Mouse (Mus musculus): ENCODE data around the gene Tcap. TPM values are rescaled to one million over a fixed set of nuclear protein-coding genes. Genes with fewer than 3 reads are reported as not detected.
A peak's percentile ranks its signal among the peaks of the same experiment; 100 is the strongest.

Tcap gene
- polyA plus RNA-seq, 1 experiment from 2014 or later: 6.7 TPM

DNA sequence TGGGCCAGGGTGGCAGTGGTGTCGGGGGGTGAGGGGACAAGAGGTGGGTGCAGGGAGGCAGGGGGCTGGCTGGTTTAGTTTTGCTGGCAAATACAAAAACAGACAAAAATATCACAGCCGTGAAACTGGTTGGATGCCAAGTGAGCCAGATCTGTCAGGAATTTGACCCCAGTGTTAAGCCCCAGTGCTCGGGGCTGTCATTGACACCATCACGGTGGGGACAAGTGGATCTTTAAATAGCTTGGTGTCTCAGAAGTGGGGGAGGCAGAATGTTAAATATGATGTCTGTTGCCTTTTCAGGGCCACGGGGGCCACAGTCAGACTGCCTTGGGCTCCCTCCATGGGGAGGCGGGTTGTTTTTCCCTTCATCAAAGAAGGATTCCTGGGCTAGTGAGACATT, 10.7 kb downstream of the Tcap start:
- 18% methylated on average over 6 of the region's 6 CpGs for WGBS

GRCm38 (mm10) chr11:98395041-98395440, 11.4 kb downstream of the Tcap start:
- Histone ChIP-seq H3K4me3 (ENCODE audit: low read length) (no peak overlapping the region), H3K27ac (ENCODE audit: low read length) (peak overlapping the region; percentile 90), H3K27me3 (ENCODE audit: control insufficient read depth, insufficient read depth, low read depth, low read length) (no peaks in the 10 kb centered on the region), H3K4me1 (replicated peaks; ENCODE audit: control insufficient read depth, insufficient read depth, low read length) (peaks cover 44% of the 10 kb centered on the region), H3K9me3 (ENCODE audit: control insufficient read depth, low read length) (no peaks in the 10 kb centered on the region), H3K36me3 (ENCODE audit: control insufficient read depth, insufficient read depth, low read length) (no peaks in the 10 kb centered on the region), H3K4me2 (ENCODE audit: low read depth, low read length) (no peak overlapping the region), H3K9ac (ENCODE audit: low read length) (peak overlapping the region; percentile 34; the same call in 1 of the 2 replicates)
- 28% methylated on average over 4 of the region's 4 CpGs for WGBS
- no peak; the same call in 1 of the 2 replicates for ATAC-seq (ENCODE audit: low read depth)

More for the DNA sequence above, 10.7 kb downstream of the Tcap start:
- H3K4me2 ChIP-seq (ENCODE audit: low read depth, low read length): no peak overlapping the region
- ATAC-seq (ENCODE audit: low read depth): no peak
- no peaks in the 10 kb centered on the region for H3K9me3 ChIP-seq (ENCODE audit: control insufficient read depth, low read length)
- H3K27me3 ChIP-seq (ENCODE audit: control insufficient read depth, insufficient read depth, low read depth, low read length): no peaks in the 10 kb centered on the region
- H3K4me3 ChIP-seq (ENCODE audit: low read length): no peak overlapping the region
- H3K4me1 ChIP-seq (replicated peaks; ENCODE audit: control insufficient read depth, insufficient read depth, low read length): peaks cover 38% of the 10 kb centered on the region
- peak overlapping the region; percentile 22; the same call in 1 of the 2 replicates for H3K9ac ChIP-seq (ENCODE audit: low read length)
- H3K27ac ChIP-seq (ENCODE audit: low read length): peak overlapping the region; percentile 90
- no peaks in the 10 kb centered on the region for H3K36me3 ChIP-seq (ENCODE audit: control insufficient read depth, insufficient read depth, low read length)

- Histone ChIP-seq H3K4me2 (ENCODE audit: low read depth, low read length) (no peak overlapping the region), H3K4me1 (replicated peaks; ENCODE audit: control insufficient read depth, insufficient read depth, low read length) (peaks cover 33% of the 10 kb centered on the region), H3K27me3 (ENCODE audit: control insufficient read depth, insufficient read depth, low read depth, low read length) (no peaks in the 10 kb centered on the region), H3K9ac (ENCODE audit: low read length) (no peak overlapping the region), H3K4me3 (ENCODE audit: low read length) (no peak overlapping the region), H3K9me3 (ENCODE audit: control insufficient read depth, low read length) (no peaks in the 10 kb centered on the region), H3K27ac (ENCODE audit: low read length) (no peak overlapping the region), H3K36me3 (ENCODE audit: control insufficient read depth, insufficient read depth, low read length) (no peaks in the 10 kb centered on the region)
- ATAC-seq (ENCODE audit: low read depth): no peak
- WGBS: 86% methylated on average over 7 of the region's 7 CpGs
These were observed 14.3 kb downstream of the Tcap start for GRCm38 (mm10) chr11:98397946-98398345.

GRCm38 (mm10) chr11:98400161-98400726, 16.6 kb downstream of the Tcap start, which contains the start of gene Pgap3:
Pgap3 (minus strand) TSS chr11:98400490.
- peaks cover 11% of the 10 kb centered on the region for H3K4me1 ChIP-seq (replicated peaks; ENCODE audit: control insufficient read depth, insufficient read depth, low read length)
- ATAC-seq (ENCODE audit: low read depth): peak; percentile 93
- peak within 1 kb of the TSS; percentile 98 for H3K27ac ChIP-seq (ENCODE audit: low read length)
- H3K4me3 ChIP-seq (ENCODE audit: low read length): peak within 1 kb of the TSS; percentile 72
- peak within 1 kb of the TSS; percentile 87 for H3K9ac ChIP-seq (ENCODE audit: low read length)
- no peaks in the 10 kb centered on the region for H3K27me3 ChIP-seq (ENCODE audit: control insufficient read depth, insufficient read depth, low read depth, low read length)
- H3K4me2 ChIP-seq (ENCODE audit: low read depth, low read length): peak within 1 kb of the TSS; percentile 81
- no peaks in the 10 kb centered on the region for H3K9me3 ChIP-seq (ENCODE audit: control insufficient read depth, low read length)
- under 1% methylated on average over 40 of the region's 40 CpGs for WGBS
- H3K36me3 ChIP-seq (ENCODE audit: control insufficient read depth, insufficient read depth, low read length): no peaks in the 10 kb centered on the region

DNA sequence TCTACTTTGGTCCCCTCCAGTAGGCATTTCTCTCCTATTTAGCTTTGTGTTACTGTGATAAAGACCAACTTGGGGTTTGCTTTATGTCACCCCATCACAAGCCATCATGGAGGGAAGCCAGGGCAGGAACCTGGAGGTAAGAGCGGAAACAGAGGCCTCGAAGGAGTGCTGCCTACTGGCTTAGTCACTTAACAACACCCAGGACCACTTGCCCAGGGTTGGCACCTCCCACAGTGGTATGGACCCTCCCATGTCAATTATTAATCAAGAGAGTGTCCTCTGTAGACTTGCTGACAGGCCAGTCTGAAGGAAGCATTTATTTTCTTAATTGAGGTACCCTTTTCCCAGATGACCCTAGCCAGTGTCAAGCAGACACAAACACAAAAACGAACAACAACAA, 17.2 kb downstream of the Tcap start:
- Histone ChIP-seq H3K9me3 (ENCODE audit: control insufficient read depth, low read length) (no peaks in the 10 kb centered on the region), H3K9ac (ENCODE audit: low read length) (peak overlapping the region; percentile 87), H3K36me3 (ENCODE audit: control insufficient read depth, insufficient read depth, low read length) (no peaks in the 10 kb centered on the region), H3K27ac (ENCODE audit: low read length) (peak overlapping the region; percentile 98), H3K4me2 (ENCODE audit: low read depth, low read length) (peak overlapping the region; percentile 81), H3K4me1 (replicated peaks; ENCODE audit: control insufficient read depth, insufficient read depth, low read length) (peaks cover 10% of the 10 kb centered on the region; the same call in 1 of the 2 replicates), H3K4me3 (ENCODE audit: low read length) (peak overlapping the region; percentile 72), H3K27me3 (ENCODE audit: control insufficient read depth, insufficient read depth, low read depth, low read length) (no peaks in the 10 kb centered on the region)
- ATAC-seq (ENCODE audit: low read depth): peak; percentile 42; the same call in 1 of the 2 replicates
- WGBS: 45% methylated on average over 3 of the region's 3 CpGs

- Histone ChIP-seq H3K4me3 (ENCODE audit: low read length) (no peak overlapping the region), H3K4me2 (ENCODE audit: low read depth, low read length) (no peak overlapping the region), H3K9ac (ENCODE audit: low read length) (no peak overlapping the region), H3K27ac (ENCODE audit: low read length) (no peak overlapping the region), H3K27me3 (ENCODE audit: control insufficient read depth, insufficient read depth, low read depth, low read length) (no peaks in the 10 kb centered on the region), H3K9me3 (ENCODE audit: control insufficient read depth, low read length) (no peaks in the 10 kb centered on the region), H3K36me3 (ENCODE audit: control insufficient read depth, insufficient read depth, low read length) (no peaks in the 10 kb centered on the region), H3K4me1 (replicated peaks; ENCODE audit: control insufficient read depth, insufficient read depth, low read length) (peaks cover 13% of the 10 kb centered on the region)
- ATAC-seq (ENCODE audit: low read depth): no peak
- WGBS: 71% methylated on average over 6 of the region's 6 CpGs
These were observed 23.0 kb downstream of the Tcap start for GRCm38 (mm10) chr11:98406621-98407020.

GRCm38 (mm10) chr11:98408872-98409271, 25.3 kb downstream of the Tcap start:
- Histone ChIP-seq H3K4me2 (ENCODE audit: low read depth, low read length) (peak overlapping the region; percentile 48), H3K36me3 (ENCODE audit: control insufficient read depth, insufficient read depth, low read length) (no peaks in the 10 kb centered on the region), H3K9me3 (ENCODE audit: control insufficient read depth, low read length) (no peaks in the 10 kb centered on the region), H3K4me3 (ENCODE audit: low read length) (0 out of 2 replicates have a peak overlapping the region, but pooled peaks have one; percentile 10), H3K9ac (ENCODE audit: low read length) (peak overlapping the region; percentile 4), H3K27me3 (ENCODE audit: control insufficient read depth, insufficient read depth, low read depth, low read length) (no peaks in the 10 kb centered on the region), H3K4me1 (replicated peaks; ENCODE audit: control insufficient read depth, insufficient read depth, low read length) (peaks cover 23% of the 10 kb centered on the region), H3K27ac (ENCODE audit: low read length) (peak overlapping the region; percentile 26)
- peak; percentile 18; the same call in 1 of the 2 replicates for ATAC-seq (ENCODE audit: low read depth)
- 38% methylated on average over 8 of the region's 8 CpGs for WGBS

DNA sequence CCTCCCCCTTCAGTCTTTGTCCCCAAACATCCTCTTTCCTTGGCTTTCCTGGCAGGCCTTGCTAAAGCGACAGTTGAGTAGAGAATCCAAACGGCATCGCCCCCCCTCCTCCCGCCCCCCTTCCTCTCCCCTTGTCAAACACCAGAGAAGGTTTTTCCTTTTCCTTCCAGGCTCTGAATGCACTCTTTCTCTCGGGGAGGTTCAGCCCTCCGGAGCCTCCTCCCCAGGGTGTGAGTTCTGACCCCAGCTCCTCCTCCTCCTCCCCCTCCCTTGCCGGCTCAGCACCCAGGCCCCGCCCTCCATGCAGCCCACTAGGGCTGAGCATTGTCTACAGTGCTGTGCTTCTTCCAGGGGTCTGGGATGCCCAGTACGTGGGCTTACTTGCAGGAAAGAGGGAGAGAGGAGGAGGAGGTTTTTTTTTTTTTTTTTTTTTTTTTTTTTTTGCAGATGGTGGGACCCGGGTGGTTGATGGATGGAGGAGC, 25.8 kb downstream of the Tcap start:
- H3K4me2 ChIP-seq (ENCODE audit: low read depth, low read length): peak overlapping the region; percentile 48
- ATAC-seq (ENCODE audit: low read depth): peak; percentile 61
- 3% methylated on average over 9 of the region's 10 CpGs for WGBS
- no peaks in the 10 kb centered on the region for H3K36me3 ChIP-seq (ENCODE audit: control insufficient read depth, insufficient read depth, low read length)
- H3K9ac ChIP-seq (ENCODE audit: low read length): peak overlapping the region; percentile 4
- peak overlapping the region; percentile 26 for H3K27ac ChIP-seq (ENCODE audit: low read length)
- no peaks in the 10 kb centered on the region for H3K9me3 ChIP-seq (ENCODE audit: control insufficient read depth, low read length)
- H3K27me3 ChIP-seq (ENCODE audit: control insufficient read depth, insufficient read depth, low read depth, low read length): no peaks in the 10 kb centered on the region
- H3K4me1 ChIP-seq (replicated peaks; ENCODE audit: control insufficient read depth, insufficient read depth, low read length): peaks cover 27% of the 10 kb centered on the region
- H3K4me3 ChIP-seq (ENCODE audit: low read length): peak overlapping the region; percentile 10; the same call in 1 of the 2 replicates

- peak; percentile 92 for ATAC-seq (ENCODE audit: low read depth)
- WGBS: under 1% methylated on average over 42 of the region's 49 CpGs
- H3K27ac ChIP-seq (ENCODE audit: low read length): peak within 1 kb of the TSS; percentile 98
- peaks cover 35% of the 10 kb centered on the region for H3K4me1 ChIP-seq (replicated peaks; ENCODE audit: control insufficient read depth, insufficient read depth, low read length)
- peak within 1 kb of the TSS; percentile 93 for H3K4me3 ChIP-seq (ENCODE audit: low read length)
- H3K9me3 ChIP-seq (ENCODE audit: control insufficient read depth, low read length): no peaks in the 10 kb centered on the region
- peak within 1 kb of the TSS; percentile 97 for H3K9ac ChIP-seq (ENCODE audit: low read length)
- H3K4me2 ChIP-seq (ENCODE audit: low read depth, low read length): peak within 1 kb of the TSS; percentile 78
- H3K36me3 ChIP-seq (ENCODE audit: control insufficient read depth, insufficient read depth, low read length): no peaks in the 10 kb centered on the region
- no peaks in the 10 kb centered on the region for H3K27me3 ChIP-seq (ENCODE audit: control insufficient read depth, insufficient read depth, low read depth, low read length)
These were observed 28.7 kb downstream of the Tcap start, which contains the start of gene Erbb2 for GRCm38 (mm10) chr11:98412273-98412796. Erbb2 (plus strand) TSS chr11:98412470.

Measured in lung, embryonic 16.5 days (tissue).